Mouse (Mus musculus) naive thymus-derived CD4-positive, alpha-beta T cell, adult 5 months (primary cell): ENCODE measurements around the gene Abhd15. TPM values are rescaled to one million over a fixed set of nuclear protein-coding genes. Genes with fewer than 3 reads are reported as not detected.

Source experiments
- polyA plus RNA-seq: library from polyadenylated mRNA; unstranded; fragments of 100-300 nt; shearing (Covaris generic); gene quantifications from one replicate; pipeline ENCODE4 v1.2.1, GENCODE M21; 2017

Gene Abhd15
- 3.3 TPM for polyA plus RNA-seq

GRCm38 (mm10) chr11:77514832-77515636, at the start of gene Abhd15:
Gene Abhd15, plus strand, starts transcription at chr11:77515121.

GRCm38 (mm10) chr11:77489591-77490235, 25.2 kb upstream of the Abhd15 start, which contains the start of gene Ankrd13b:
Gene Ankrd13b, minus strand, starts transcription at chr11:77489678.

GRCm38 (mm10) chr11:77493512-77494343, 21.2 kb upstream of the Abhd15 start, which contains the start of gene Git1:
Gene Git1, plus strand, starts transcription at chr11:77493562.

GRCm38 (mm10) chr11:77515637-77516552, 974 bp downstream of the Abhd15 start, which contains the start of gene Trp53i13:
Gene Trp53i13, minus strand, starts transcription at chr11:77515980.

GRCm38 (mm10) chr11:77519043-77519442, 4.1 kb downstream of the Abhd15 start, which contains the start of gene Gm10392:
Gene Gm10392, minus strand, starts transcription at chr11:77519198.

Other genes with a start within 250 kb of the Abhd15 start
- not detected for gene Coro6, start 52.7 kb upstream of the Abhd15 start, polyA plus RNA-seq
- gene Ankrd13b, start 25.4 kb upstream of the Abhd15 start, polyA plus RNA-seq, result 3.4 TPM
- gene Git1, start 21.6 kb upstream of the Abhd15 start, polyA plus RNA-seq, result 35.2 TPM
- 22.4 TPM for gene Trp53i13, start 859 bp downstream of the Abhd15 start, polyA plus RNA-seq
- gene Gm10392, start 4.1 kb downstream of the Abhd15 start, polyA plus RNA-seq, result 0.60 TPM
- gene Taok1, start 92.7 kb downstream of the Abhd15 start, polyA plus RNA-seq, result 10.0 TPM
- 109 TPM for gene Nufip2, start 171.0 kb downstream of the Abhd15 start, polyA plus RNA-seq
- not detected for gene Cryba1, start 210.2 kb downstream of the Abhd15 start, polyA plus RNA-seq
- gene Myo18a, start 248.1 kb downstream of the Abhd15 start, polyA plus RNA-seq, result 32.0 TPM